12 mouse cellular contexts compared by ENCODE assay signal in the genomic region with DNA sequence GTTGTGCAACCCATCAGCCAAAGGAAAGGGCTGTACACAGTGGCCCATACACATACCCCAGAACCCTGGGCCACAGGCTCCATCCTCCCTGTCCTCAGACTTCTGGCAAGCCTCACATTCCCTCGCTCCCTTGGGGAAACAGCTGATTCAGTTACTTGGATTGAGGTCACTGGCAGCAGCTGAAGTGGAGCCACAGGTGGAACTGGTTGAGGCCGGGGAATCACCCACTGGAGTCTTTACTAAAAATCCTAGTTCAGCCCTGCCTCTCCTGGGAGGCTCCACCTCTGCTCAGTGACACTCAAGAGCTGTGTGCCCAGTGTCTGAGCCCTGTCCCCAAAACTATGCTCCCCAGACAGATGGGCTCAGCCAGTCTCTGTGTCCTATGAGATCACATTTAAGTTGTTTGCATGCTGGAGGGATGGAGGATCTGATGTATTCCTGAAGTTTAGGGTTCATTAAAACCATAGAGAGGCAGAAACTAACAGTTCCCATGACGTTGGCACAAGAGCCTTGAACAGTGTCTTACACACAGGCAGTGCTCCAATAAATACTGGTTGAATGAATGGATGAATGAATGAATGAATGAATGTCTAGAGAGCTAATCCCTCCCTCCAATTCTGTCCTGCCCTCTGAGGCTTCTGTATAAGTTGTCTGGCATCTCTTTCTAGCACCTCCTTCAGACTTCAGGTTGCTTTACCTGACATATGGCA. TPM values are rescaled to one million over a fixed set of nuclear protein-coding genes. Genes with fewer than 3 reads are reported as not detected.
DNase-seq lines count a peak whose midpoint lies in the region; ATAC-seq and TF ChIP-seq lines count a peak whose summit lies in the region.
"Had no signal": no experiment of that assay in that cellular context is flagged by ENCODE, and none has a peak within 500 bp of the region (broad histone marks: within the 10 kb centered on the region; RNA-seq: fewer than 3 reads in every experiment).

No protein-coding gene starts in this region.

- H3K36me3 ChIP-seq in forebrain, embryonic 14.5 days (ENCODE audit: control insufficient read depth, insufficient read depth, low read length), result no peaks in the 10 kb centered on the region
- no peaks in the 10 kb centered on the region for H3K36me3 ChIP-seq in forebrain, embryonic 12.5 days (replicated peaks)
- H3K36me3 ChIP-seq: embryonic facial prominence, embryonic 12.5 days had no signal

- no peak for TF ChIP-seq CTCF in layer of hippocampus, adult 2 months (conservative IDR thresholded peaks at IDR 0.05)

- WGBS in forebrain, embryonic 14.5 days, result 69% methylated on average over 3 of the region's 3 CpGs
- 76% methylated on average over 3 of the region's 3 CpGs for WGBS in forebrain, embryonic 12.5 days

- H3K9me3 ChIP-seq in forebrain, embryonic 14.5 days (replicated peaks; ENCODE audit: control insufficient read depth, low read length), result no peaks in the 10 kb centered on the region
- no peaks in the 10 kb centered on the region for H3K9me3 ChIP-seq in forebrain, embryonic 12.5 days
- H3K9me3 ChIP-seq: embryonic facial prominence, embryonic 12.5 days had no signal

- no peak overlapping the region for H3K4me3 ChIP-seq in forebrain, embryonic 14.5 days (ENCODE audit: low read depth, low read length)
- no peak overlapping the region for H3K4me3 ChIP-seq in forebrain, embryonic 12.5 days (replicated peaks)
- no peak overlapping the region for H3K4me3 ChIP-seq in layer of hippocampus, adult 2 months
- H3K4me3 ChIP-seq: embryonic facial prominence, embryonic 12.5 days had no signal

- no peak overlapping the region for H3K4me2 ChIP-seq in forebrain, embryonic 14.5 days (ENCODE audit: low read length)
- no peak overlapping the region for H3K4me2 ChIP-seq in forebrain, embryonic 12.5 days
- H3K4me2 ChIP-seq: embryonic facial prominence, embryonic 12.5 days; liver, embryonic 11.5 days; midbrain, embryonic 11.5 days had no signal

- no peaks in the 10 kb centered on the region for H3K27me3 ChIP-seq in forebrain, embryonic 14.5 days (replicated peaks; ENCODE audit: control insufficient read depth, insufficient read depth, low read length)
- no peaks in the 10 kb centered on the region for H3K27me3 ChIP-seq in forebrain, embryonic 12.5 days
- H3K27me3 ChIP-seq: embryonic facial prominence, embryonic 12.5 days had no signal

- H3K4me1 ChIP-seq in forebrain, embryonic 14.5 days (ENCODE audit: control insufficient read depth, insufficient read depth, low read length), result peaks cover 6% of the 10 kb centered on the region
- peaks cover 4% of the 10 kb centered on the region; the same call in 1 of the 2 replicates for H3K4me1 ChIP-seq in forebrain, embryonic 12.5 days
- H3K4me1 ChIP-seq: embryonic facial prominence, embryonic 12.5 days had no signal

- DNase-seq in forebrain, embryonic 14.5 days (ENCODE audit: low spot score), result peak; percentile 25
- peak; percentile 56 for DNase-seq in NIH3T3 (ENCODE audit: low read depth)
- peak; percentile 49 for DNase-seq in gastrocnemius, postnatal 10 days
- peak; percentile 59 for DNase-seq in lung, postnatal 25 days (ENCODE audit: low spot score)
- no peak for DNase-seq in layer of hippocampus, adult 2 months (ENCODE audit: low spot score in 2 of 2)
- DNase-seq in right cerebral cortex, postnatal 25 days, result no peak
- DNase-seq in frontal cortex, adult 2 months (ENCODE audit: extremely low spot score in 1 of 2, low spot score in 1 of 2), result no peak
- DNase-seq: right cerebral cortex, postnatal 4 days had no signal

- peak overlapping the region; percentile 55; the same call in 1 of the 2 replicates for H3K27ac ChIP-seq in forebrain, embryonic 14.5 days (ENCODE audit: low read depth, low read length)
- no peak overlapping the region for H3K27ac ChIP-seq in forebrain, embryonic 12.5 days
- no peak overlapping the region for H3K27ac ChIP-seq in layer of hippocampus, adult 2 months
- H3K27ac ChIP-seq: embryonic facial prominence, embryonic 12.5 days had no signal

- no peak for ATAC-seq in forebrain, embryonic 14.5 days
- ATAC-seq in forebrain, embryonic 12.5 days (ENCODE audit: low FRiP score), result no peak

- no peak overlapping the region for H3K9ac ChIP-seq in forebrain, embryonic 14.5 days (ENCODE audit: low read length)
- H3K9ac ChIP-seq in forebrain, embryonic 12.5 days, result no peak overlapping the region
- H3K9ac ChIP-seq: embryonic facial prominence, embryonic 12.5 days had no signal

RNA-seq across cellular contexts. Expression of a gene that starts 7.5 kb away (rescaled TPM):
- polyA plus RNA-seq in forebrain, embryonic 14.5 days (2014; fragmentation: Nextera tagmentation; extraction: Ambion mirVana), result 0.04 and 0.12 TPM in 2 replicates
- not detected in 2 replicates for polyA plus RNA-seq in forebrain, embryonic 12.5 days (2016; fragmentation: Nextera tagmentation; extraction: Ambion mirVana)
- total RNA-seq in gastrocnemius, postnatal 10 days (2021), result not detected
- total RNA-seq in layer of hippocampus, adult 2 months (2021), result under 1 TPM; 0.07 to 0.15 TPM
- 0.06 TPM in 1 of 2 replicates, not detected in the other for polyA plus RNA-seq in frontal cortex, adult 2 months (2012; rRNA removed)
- polyA plus RNA-seq: liver, embryonic 11.5 days; midbrain, embryonic 11.5 days had no signal

RNA-seq across cellular contexts. Expression of a gene that starts 45.8 kb away (rescaled TPM):
- polyA plus RNA-seq in forebrain, embryonic 14.5 days (2014; fragmentation: Nextera tagmentation; extraction: Ambion mirVana), result 0.31 and 0.42 TPM in 2 replicates
- polyA plus RNA-seq in forebrain, embryonic 12.5 days (2016; fragmentation: Nextera tagmentation; extraction: Ambion mirVana), result 0.34 and 0.35 TPM in 2 replicates
- total RNA-seq in gastrocnemius, postnatal 10 days (2021), result 1 to 10 TPM; 1.3 to 1.6 TPM
- 1 to 10 TPM; 2.0 to 2.9 TPM for total RNA-seq in layer of hippocampus, adult 2 months (2021)
- 2.3 and 2.5 TPM in 2 replicates for polyA plus RNA-seq in frontal cortex, adult 2 months (2012; rRNA removed)

Comparison
In these comparisons a context has a peak if more than half of its experiments do, and no peak if none do; other contexts are left out.
1. DNase-seq: peak in forebrain, embryonic 14.5 days (single experiment), NIH3T3 (single experiment), gastrocnemius, postnatal 10 days (single experiment) and lung, postnatal 25 days (single experiment); none in layer of hippocampus, adult 2 months (0 of 2), right cerebral cortex, postnatal 25 days (single experiment) and frontal cortex, adult 2 months (0 of 2).